Mouse (Mus musculus) bone marrow, adult 2 months (tissue): ENCODE data around the gene Ramp3.

ENCODE experiments used
- CTCF ChIP-seq: fragments of 200-500 bp; IDR thresholded peaks from 2 replicates; pipeline ENCODE4 v1.5.1; 2011; ENCODE audit warnings: low read length, control low read depth; ENCODE audit not compliant: control insufficient read depth, insufficient read depth
- POLR2A ChIP-seq: fragments of 200-500 bp; IDR thresholded peaks from 2 replicates; pipeline ENCODE4 v1.6.1; 2011; ENCODE audit warnings: low read depth, mild to moderate bottlenecking, control low read depth, low read length, borderline replicate concordance; ENCODE audit not compliant: control insufficient read depth

DNA sequence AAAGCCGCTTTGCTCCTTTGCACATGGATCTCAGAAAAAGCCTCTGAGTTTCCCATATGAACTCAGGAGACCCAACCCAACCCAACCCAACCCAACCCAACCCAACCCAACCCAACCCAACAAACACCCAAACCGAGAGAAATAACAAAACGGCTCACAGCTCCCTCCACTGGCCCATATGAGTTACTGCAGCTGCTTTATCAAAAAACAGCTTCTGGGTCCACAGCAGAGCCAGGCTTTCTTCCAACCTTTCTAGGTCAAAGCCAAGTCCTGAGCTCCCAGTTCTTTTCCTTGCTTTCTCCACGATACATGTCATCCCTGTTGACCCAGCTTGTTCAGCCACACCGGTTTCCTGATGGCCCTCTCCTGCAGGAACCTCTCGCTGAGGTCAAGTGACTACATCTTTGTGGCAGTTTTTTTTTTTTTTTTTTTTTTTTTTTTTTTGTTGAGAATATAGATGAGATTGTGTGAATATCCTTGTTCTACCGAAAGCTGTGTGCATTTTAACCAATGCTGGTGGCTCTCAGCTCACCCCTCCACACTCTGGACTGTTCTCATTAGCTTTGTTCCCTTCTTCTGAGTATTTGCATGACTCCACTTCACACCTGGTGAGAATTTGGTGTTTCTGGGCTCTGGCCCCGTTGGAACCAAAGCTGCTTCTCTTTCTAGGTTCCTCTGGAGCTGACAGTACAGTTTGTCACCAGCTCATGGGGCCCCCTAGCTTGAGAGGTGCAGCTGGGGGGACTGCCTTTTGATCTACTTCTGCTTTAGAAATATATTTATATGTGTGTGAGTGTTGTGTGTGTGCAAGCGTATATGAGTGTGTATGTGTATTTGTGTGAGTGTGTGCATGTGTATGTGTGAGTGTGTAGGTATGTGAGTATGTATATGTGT lies 10.2 kb upstream of the Ramp3 start:
- TF ChIP-seq CTCF (no peak), POLR2A (no peak)
